Mouse (Mus musculus): Measurements from ENCODE around the gene Gm9936. TPM values are rescaled to one million over a fixed set of nuclear protein-coding genes. Genes with fewer than 3 reads are reported as not detected.
A peak's percentile ranks its signal among the peaks of the same experiment; 100 is the strongest.

The Gm9936 gene
- polyA plus RNA-seq, 1 experiment, result 0.23 TPM

GRCm38 (mm10) chr5:114816599-114816998 lies 41.9 kb downstream of the Gm9936 start:
- Histone ChIP-seq H3K4me3 (ENCODE audit: insufficient read depth, low read length) (no peak overlapping the region), H3K27ac (ENCODE audit: insufficient read depth, low read length) (no peak overlapping the region), H3K4me1 (ENCODE audit: control insufficient read depth, insufficient read depth, low read length) (no peaks in the 10 kb centered on the region)
- TF ChIP-seq CTCF (IDR thresholded peaks at IDR 0.05; ENCODE audit: borderline replicate concordance, insufficient read depth, low read length) (no peak), POLR2A (IDR thresholded peaks at IDR 0.05; ENCODE audit: low read depth, low read length) (no peak)

GRCm38 (mm10) chr5:114813525-114814181 lies 44.8 kb downstream of the Gm9936 start:
- Histone ChIP-seq H3K27ac (ENCODE audit: insufficient read depth, low read length) (peak overlapping the region; percentile 3; the same call in 1 of the 2 replicates), H3K4me1 (ENCODE audit: control insufficient read depth, insufficient read depth, low read length) (no peaks in the 10 kb centered on the region), H3K4me3 (ENCODE audit: insufficient read depth, low read length) (peak overlapping the region; percentile 70)
- TF ChIP-seq POLR2A (IDR thresholded peaks at IDR 0.05; ENCODE audit: low read depth, low read length), result peak; percentile 94
- TF ChIP-seq CTCF (IDR thresholded peaks at IDR 0.05; ENCODE audit: borderline replicate concordance, insufficient read depth, low read length), result no peak

- Histone ChIP-seq H3K4me1 (ENCODE audit: control insufficient read depth, insufficient read depth, low read length) (no peaks in the 10 kb centered on the region), H3K4me3 (ENCODE audit: insufficient read depth, low read length) (no peak overlapping the region), H3K27ac (ENCODE audit: insufficient read depth, low read length) (no peak overlapping the region)
- no peak for TF ChIP-seq CTCF (IDR thresholded peaks at IDR 0.05; ENCODE audit: borderline replicate concordance, insufficient read depth, low read length)
- TF ChIP-seq POLR2A (IDR thresholded peaks at IDR 0.05; ENCODE audit: low read depth, low read length), result no peak
Measured at GRCm38 (mm10) chr5:114809826-114810225, 48.7 kb downstream of the Gm9936 start.

GRCm38 (mm10) chr5:114809181-114809756 lies 49.2 kb downstream of the Gm9936 start:
- Histone ChIP-seq H3K4me1 (ENCODE audit: control insufficient read depth, insufficient read depth, low read length) (no peaks in the 10 kb centered on the region), H3K27ac (ENCODE audit: insufficient read depth, low read length) (no peak overlapping the region), H3K4me3 (ENCODE audit: insufficient read depth, low read length) (no peak overlapping the region)
- TF ChIP-seq CTCF (IDR thresholded peaks at IDR 0.05; ENCODE audit: borderline replicate concordance, insufficient read depth, low read length) (no peak), POLR2A (IDR thresholded peaks at IDR 0.05; ENCODE audit: low read depth, low read length) (no peak)

- TF ChIP-seq CTCF (IDR thresholded peaks at IDR 0.05; ENCODE audit: borderline replicate concordance, insufficient read depth, low read length) (no peak), POLR2A (IDR thresholded peaks at IDR 0.05; ENCODE audit: low read depth, low read length) (no peak)
- Histone ChIP-seq H3K4me3 (ENCODE audit: insufficient read depth, low read length) (no peak overlapping the region), H3K27ac (ENCODE audit: insufficient read depth, low read length) (no peak overlapping the region), H3K4me1 (ENCODE audit: control insufficient read depth, insufficient read depth, low read length) (no peaks in the 10 kb centered on the region)
Measured at GRCm38 (mm10) chr5:114808385-114808784, 50.1 kb downstream of the Gm9936 start.

GRCm38 (mm10) chr5:114807893-114808292 lies 50.6 kb downstream of the Gm9936 start:
- no peak overlapping the region for H3K4me3 ChIP-seq (ENCODE audit: insufficient read depth, low read length)
- no peak for TF ChIP-seq CTCF (IDR thresholded peaks at IDR 0.05; ENCODE audit: borderline replicate concordance, insufficient read depth, low read length)
- no peak for TF ChIP-seq POLR2A (IDR thresholded peaks at IDR 0.05; ENCODE audit: low read depth, low read length)

GRCm38 (mm10) chr5:114807468-114807867 lies 51.0 kb downstream of the Gm9936 start:
- TF ChIP-seq CTCF (IDR thresholded peaks at IDR 0.05; ENCODE audit: borderline replicate concordance, insufficient read depth, low read length), result no peak
- no peak for TF ChIP-seq POLR2A (IDR thresholded peaks at IDR 0.05; ENCODE audit: low read depth, low read length)
- H3K27ac ChIP-seq (ENCODE audit: insufficient read depth, low read length), result no peak overlapping the region
- H3K4me1 ChIP-seq (ENCODE audit: control insufficient read depth, insufficient read depth, low read length), result no peaks in the 10 kb centered on the region
- no peak overlapping the region for H3K4me3 ChIP-seq (ENCODE audit: insufficient read depth, low read length)

More at GRCm38 (mm10) chr5:114807893-114808292, 50.6 kb downstream of the Gm9936 start:
- Histone ChIP-seq H3K27ac (ENCODE audit: insufficient read depth, low read length) (no peak overlapping the region), H3K4me1 (ENCODE audit: control insufficient read depth, insufficient read depth, low read length) (no peaks in the 10 kb centered on the region)

- no peaks in the 10 kb centered on the region for H3K4me1 ChIP-seq (ENCODE audit: control insufficient read depth, insufficient read depth, low read length)
- TF ChIP-seq CTCF (IDR thresholded peaks at IDR 0.05; ENCODE audit: borderline replicate concordance, insufficient read depth, low read length), result no peak
- no peak for TF ChIP-seq POLR2A (IDR thresholded peaks at IDR 0.05; ENCODE audit: low read depth, low read length)
Measured at GRCm38 (mm10) chr5:114807063-114807462, 51.4 kb downstream of the Gm9936 start.

GRCm38 (mm10) chr5:114806636-114807035 lies 51.8 kb downstream of the Gm9936 start:
- Histone ChIP-seq H3K4me3 (ENCODE audit: insufficient read depth, low read length) (no peak overlapping the region), H3K27ac (ENCODE audit: insufficient read depth, low read length) (no peak overlapping the region)
- no peak for TF ChIP-seq POLR2A (IDR thresholded peaks at IDR 0.05; ENCODE audit: low read depth, low read length)
- no peak for TF ChIP-seq CTCF (IDR thresholded peaks at IDR 0.05; ENCODE audit: borderline replicate concordance, insufficient read depth, low read length)

More at GRCm38 (mm10) chr5:114807063-114807462, 51.4 kb downstream of the Gm9936 start:
- Histone ChIP-seq H3K27ac (ENCODE audit: insufficient read depth, low read length) (no peak overlapping the region), H3K4me3 (ENCODE audit: insufficient read depth, low read length) (no peak overlapping the region)

More at GRCm38 (mm10) chr5:114806636-114807035, 51.8 kb downstream of the Gm9936 start:
- H3K4me1 ChIP-seq (ENCODE audit: control insufficient read depth, insufficient read depth, low read length), result no peaks in the 10 kb centered on the region

Other genes starting within 250 kb of the Gm9936 start
- 1.1 and 2.0 TPM in 2 replicates for gene Trpv4, start 200.3 kb downstream of the Gm9936 start, polyA plus RNA-seq (2011; ENCODE audit: insufficient read length, low read depth, missing spikeins)
- 46.6 TPM in 2 replicates for gene Gltp, start 167.7 kb downstream of the Gm9936 start, polyA plus RNA-seq (2011; ENCODE audit: insufficient read length, low read depth, missing spikeins)
- 6.8 and 7.8 TPM in 2 replicates for gene Tchp, start 150.9 kb downstream of the Gm9936 start, polyA plus RNA-seq (2011; ENCODE audit: insufficient read length, low read depth, missing spikeins)
- 85.8 and 104 TPM in 2 replicates for gene Ankrd13a, start 84.0 kb downstream of the Gm9936 start, polyA plus RNA-seq (2011; ENCODE audit: insufficient read length, low read depth, missing spikeins)
- gene Git2, start 83.2 kb downstream of the Gm9936 start, polyA plus RNA-seq (2011; ENCODE audit: insufficient read length, low read depth, missing spikeins), result 50.0 and 58.0 TPM in 2 replicates
- gene 1500011B03Rik, start 35.2 kb downstream of the Gm9936 start, polyA plus RNA-seq (2011; ENCODE audit: insufficient read length, low read depth, missing spikeins), result 24.2 and 31.2 TPM in 2 replicates
- gene 4930519G04Rik, start 5.0 kb downstream of the Gm9936 start, polyA plus RNA-seq (2011; ENCODE audit: insufficient read length, low read depth, missing spikeins), result not detected in 2 replicates
- gene Oasl2, start 38.3 kb upstream of the Gm9936 start, polyA plus RNA-seq (2011; ENCODE audit: insufficient read length, low read depth, missing spikeins), result 19.7 and 32.2 TPM in 2 replicates
- 0.47 and 0.75 TPM in 2 replicates for gene Oasl1, start 64.6 kb upstream of the Gm9936 start, polyA plus RNA-seq (2011; ENCODE audit: insufficient read length, low read depth, missing spikeins)
- 14.7 and 16.6 TPM in 2 replicates for gene 2210016L21Rik, start 83.5 kb upstream of the Gm9936 start, polyA plus RNA-seq (2011; ENCODE audit: insufficient read length, low read depth, missing spikeins)
- gene Hnf1a, start 112.4 kb upstream of the Gm9936 start, polyA plus RNA-seq (2011; ENCODE audit: insufficient read length, low read depth, missing spikeins), result not detected in 2 replicates
- 72.7 and 85.3 TPM in 2 replicates for gene Sppl3, start 152.5 kb upstream of the Gm9936 start, polyA plus RNA-seq (2011; ENCODE audit: insufficient read length, low read depth, missing spikeins)
- gene Gm10401, start 239.6 kb upstream of the Gm9936 start, polyA plus RNA-seq (2011; ENCODE audit: insufficient read length, low read depth, missing spikeins), result not detected in 2 replicates

All from embryonic fibroblast, embryonic 13.5 days (primary cell).